Mouse (Mus musculus) hematopoietic multipotent progenitor cell, adult 10-12 weeks (in vitro differentiated cells): ENCODE measurements around the gene Clec4a3. TPM values are rescaled to one million over a fixed set of nuclear protein-coding genes. Genes with fewer than 3 reads are reported as not detected.

Experiments
- polyA plus RNA-seq: library from polyadenylated mRNA; stranded (reverse); fragments of >175 nt; gene quantifications from 2 replicates; pipeline ENCODE4 v1.2.3, GENCODE M21; 2012; ENCODE audit warnings: low replicate concordance

Gene Clec4a3
- 1.2 and 4.8 TPM in 2 replicates for polyA plus RNA-seq

DNA sequence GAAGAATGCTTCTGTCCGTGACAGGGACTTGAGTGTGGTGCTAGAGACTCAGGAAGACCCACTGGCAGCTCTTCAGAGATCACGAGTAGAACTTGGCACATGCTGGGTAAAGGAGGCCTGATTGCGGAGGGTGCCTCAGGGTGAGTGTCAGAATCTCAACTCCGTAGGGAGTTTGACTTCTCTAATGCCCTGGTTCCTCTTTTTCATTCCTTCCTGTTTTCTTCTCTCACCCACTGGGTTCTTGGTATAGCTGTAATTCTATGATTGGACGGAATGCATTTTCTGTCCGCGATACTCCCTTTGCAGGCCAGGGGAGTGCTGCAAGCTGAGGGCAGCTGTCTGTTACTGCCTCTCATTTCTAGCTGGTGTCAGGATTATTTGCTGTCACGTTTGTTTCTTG lies at the start of gene Clec4a3:
Gene Clec4a3 (plus strand): TSS at position 115 of the 400 bp plus-strand sequence.

DNA sequence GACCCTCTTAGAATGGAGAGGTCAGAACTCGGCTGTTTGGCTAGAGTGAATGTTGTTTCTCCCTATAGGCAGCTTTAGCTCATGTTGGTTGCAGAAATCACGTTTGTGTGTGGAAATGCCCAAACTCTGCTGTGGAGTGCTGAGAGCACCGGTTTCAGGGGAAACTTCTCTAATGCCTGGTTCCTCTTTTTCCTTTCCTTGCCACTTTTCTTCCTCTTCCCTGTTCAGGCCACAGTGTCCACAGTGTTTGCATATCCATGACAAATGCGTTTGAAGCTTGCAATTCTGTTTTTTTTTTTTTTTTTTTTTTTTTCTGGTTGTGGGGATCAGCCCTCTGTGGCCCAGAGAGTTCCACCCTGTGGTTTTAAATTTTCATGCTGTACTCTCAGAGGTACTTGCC lies 30.9 kb upstream of the Clec4a3 start, which contains the start of gene Clec4a1:
Gene Clec4a1 (plus strand): TSS at position 398 of the 400 bp plus-strand sequence.

DNA sequence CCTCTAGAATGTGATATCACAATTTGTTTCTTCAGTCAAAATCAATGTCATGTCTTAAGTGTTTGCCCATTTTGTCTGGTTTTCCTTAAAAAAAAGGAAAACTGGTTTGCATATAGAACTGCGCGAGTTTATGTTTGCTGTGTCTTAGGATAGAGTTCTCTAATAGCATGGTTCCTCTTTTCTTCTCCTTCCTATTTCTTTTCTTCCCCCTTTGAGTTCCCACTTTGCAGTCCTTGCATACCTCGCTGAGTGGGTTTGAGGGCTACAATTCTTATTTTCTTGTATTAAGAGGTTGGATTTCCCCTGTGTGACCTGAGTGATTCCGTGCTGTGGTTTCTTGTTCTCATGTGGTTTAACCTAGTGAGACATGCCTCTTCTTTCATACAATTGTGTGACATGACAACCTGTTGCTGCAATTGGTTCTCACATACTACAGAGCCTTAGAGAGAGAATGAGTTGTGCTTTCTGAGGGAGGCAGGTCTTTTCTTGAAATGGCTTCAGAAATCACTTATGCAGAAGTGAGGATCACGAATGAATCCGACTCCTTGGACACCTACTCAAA lies 37.6 kb downstream of the Clec4a3 start, which contains the start of gene Clec4a4:
Gene Clec4a4 (plus strand): TSS at position 492 of the 562 bp plus-strand sequence.

Other genes with a start within 250 kb of the Clec4a3 start
- not detected in 2 replicates for gene Nanog, start 245.0 kb upstream of the Clec4a3 start, polyA plus RNA-seq
- 20.4 and 22.0 TPM in 2 replicates for gene Slc2a3, start 150.9 kb upstream of the Clec4a3 start, polyA plus RNA-seq
- gene Foxj2, start 132.6 kb upstream of the Clec4a3 start, polyA plus RNA-seq = 75.7 and 155 TPM in 2 replicates
- 0.10 and 0.12 TPM in 2 replicates for gene C3ar1, start 96.4 kb upstream of the Clec4a3 start, polyA plus RNA-seq
- 14.5 and 27.2 TPM in 2 replicates for gene Necap1, start 78.0 kb upstream of the Clec4a3 start, polyA plus RNA-seq
- gene Clec4a1, start 30.7 kb upstream of the Clec4a3 start, polyA plus RNA-seq = 1.5 and 4.9 TPM in 2 replicates
- gene Clec4a4, start 37.9 kb downstream of the Clec4a3 start, polyA plus RNA-seq = 0.17 TPM in 1 of 2 replicates, not detected in the other
- 0.51 TPM in 1 of 2 replicates, not detected in the other for gene Clec4b1, start 97.4 kb downstream of the Clec4a3 start, polyA plus RNA-seq
- gene Clec4a2, start 153.9 kb downstream of the Clec4a3 start, polyA plus RNA-seq = 15.8 and 16.7 TPM in 2 replicates
- gene Clec4b2, start 220.4 kb downstream of the Clec4a3 start, polyA plus RNA-seq = not detected in 2 replicates